Mouse (Mus musculus): ENCODE measurements around the gene Cd209g. TPM values are rescaled to one million over a fixed set of nuclear protein-coding genes. Genes with fewer than 3 reads are reported as not detected.
"Not testable (repeated sequence)": the region's sequence is repeated elsewhere in the genome, so short reads cannot be mapped to it uniquely, and the experiment has no call there.

Gene Cd209g
- under 1 TPM in 2 of 4 experiments, not detected in 2; 0.15 to 0.32 TPM for total RNA-seq (2022)

DNA sequence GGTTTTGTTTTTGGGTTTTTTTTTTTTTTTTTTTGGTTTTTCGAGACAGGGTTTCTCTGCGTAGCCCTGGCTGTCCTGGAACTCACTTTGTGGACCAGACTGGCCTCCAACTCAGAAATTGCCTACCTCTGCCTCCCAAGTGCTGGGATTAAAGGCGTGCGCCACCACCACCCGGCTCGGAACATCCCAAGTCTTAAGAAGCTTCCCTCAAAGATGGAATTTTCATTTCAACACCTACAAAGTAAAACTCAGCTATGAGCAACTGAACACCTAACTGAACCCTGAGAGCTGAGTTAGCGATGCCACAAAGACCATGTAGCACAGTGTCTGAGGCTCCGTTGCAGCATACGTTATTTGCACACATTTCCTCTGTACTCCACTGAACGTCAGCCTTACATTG, at the start of gene Cd209g:
Gene Cd209g, plus strand, starts transcription at position 301 of the 400 bp plus-strand sequence.
- DNase-seq (ENCODE audit: low spot score in 2 of 2) = no peak

GRCm38 (mm10) chr8:4087180-4087722, 46.6 kb upstream of the Cd209g start:
- DNase-seq (ENCODE audit: low spot score in 2 of 2) = not testable (repeated sequence)

- not testable (repeated sequence) for DNase-seq (ENCODE audit: low spot score in 2 of 2)
Observed at GRCm38 (mm10) chr8:4088514-4088913, 45.4 kb upstream of the Cd209g start.

DNA sequence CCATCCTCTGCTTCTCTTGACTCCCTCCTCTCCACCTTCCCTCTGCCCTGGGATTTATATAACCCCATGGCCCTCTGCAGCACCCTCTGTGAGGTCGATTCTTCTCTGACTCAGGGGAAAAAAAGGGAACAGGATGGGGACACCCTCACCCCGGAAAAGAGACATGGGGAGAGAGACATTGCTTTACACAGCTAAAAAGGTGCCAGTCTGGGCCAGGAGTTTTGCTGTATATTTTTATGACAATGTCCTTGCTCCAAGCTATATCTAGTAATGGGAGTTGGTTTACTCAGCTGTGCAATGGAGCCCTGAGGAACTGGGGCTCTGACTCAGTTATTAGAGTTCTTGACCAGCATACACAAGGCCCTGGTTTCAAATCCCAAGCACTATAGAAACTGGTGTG, 28.2 kb upstream of the Cd209g start, which contains the start of gene Cd209f:
Gene Cd209f, minus strand, starts transcription at position 101 of the 400 bp plus-strand sequence.
- not testable (repeated sequence) for DNase-seq (ENCODE audit: low spot score in 2 of 2)

DNA sequence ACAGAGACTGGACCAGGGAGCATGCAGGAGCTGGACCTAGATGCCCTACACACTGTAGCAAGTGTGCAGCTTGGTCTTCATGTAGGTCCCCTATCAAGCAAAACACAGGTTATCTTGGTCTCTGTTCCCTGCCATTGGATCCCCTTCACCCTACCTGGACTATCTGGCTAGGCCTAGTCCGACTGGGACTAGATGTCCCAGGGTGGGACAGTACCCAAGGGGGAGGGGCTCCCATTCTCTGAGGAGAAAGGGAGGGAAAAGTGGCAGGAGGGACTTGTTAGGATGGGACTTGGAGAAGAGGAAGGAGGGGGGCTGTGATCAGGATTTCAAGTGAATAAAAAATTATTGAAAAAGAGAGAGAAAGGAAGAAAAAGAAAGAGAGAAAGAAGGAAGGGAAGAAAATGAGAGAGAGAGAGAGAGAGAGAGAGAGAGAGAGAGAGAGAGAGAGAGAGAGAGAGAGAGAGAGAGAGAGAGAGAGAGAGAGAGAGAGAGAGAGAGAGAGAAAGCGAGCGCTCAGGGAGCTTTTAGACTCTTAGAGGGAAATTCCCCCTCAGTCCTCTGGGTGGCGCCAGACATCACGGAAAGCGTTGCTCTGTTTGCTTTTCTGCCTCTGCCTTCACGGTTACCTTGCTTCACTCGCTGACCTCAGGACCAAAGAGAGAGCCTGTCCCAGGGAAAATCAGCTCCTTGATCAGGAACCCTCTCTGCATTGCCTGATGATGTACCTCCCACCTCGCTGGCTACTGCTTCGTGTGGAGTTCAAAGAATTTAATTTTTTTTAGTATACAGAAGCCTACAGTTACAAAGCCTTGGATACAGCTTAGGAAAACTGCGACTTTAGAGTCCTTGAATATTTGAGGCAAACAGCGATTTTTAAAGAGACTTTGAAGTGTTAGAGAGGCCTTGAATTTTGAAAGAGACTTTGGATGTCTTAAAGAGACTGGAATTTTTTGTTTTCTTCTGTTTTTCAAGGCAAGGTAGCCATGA, 6.1 kb downstream of the Cd209g start:
- peak; percentile 32 to 51 for DNase-seq (ENCODE audit: low spot score in 2 of 2)

- no peak for DNase-seq (ENCODE audit: low spot score in 2 of 2)
Observed at GRCm38 (mm10) chr8:4141721-4142120, 7.8 kb downstream of the Cd209g start.

GRCm38 (mm10) chr8:4147272-4147671, 13.4 kb downstream of the Cd209g start:
- no peak for DNase-seq (ENCODE audit: low spot score in 2 of 2)

- no peak for DNase-seq (ENCODE audit: low spot score in 2 of 2)
Observed at GRCm38 (mm10) chr8:4154878-4155277, 21.0 kb downstream of the Cd209g start.

DNA sequence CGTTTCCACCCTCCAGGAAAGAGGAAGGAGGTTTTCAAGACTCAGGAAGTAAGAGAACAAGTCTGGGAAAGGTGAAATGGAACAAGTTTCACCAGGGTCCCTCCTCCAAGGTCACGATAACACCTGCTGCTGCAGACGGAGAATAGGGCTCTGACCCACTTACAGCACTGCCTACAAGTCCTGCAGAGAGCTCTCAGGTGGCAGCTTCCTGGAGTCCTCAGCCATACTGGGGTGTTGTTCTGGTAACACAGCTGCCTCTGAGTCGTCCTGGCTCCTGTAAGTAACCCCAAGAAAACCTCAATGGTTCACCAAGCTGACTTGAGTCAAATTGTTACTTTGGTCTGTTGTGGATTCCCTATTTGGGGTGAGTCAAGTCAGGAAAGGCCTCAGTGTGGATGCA, 28.9 kb downstream of the Cd209g start:
- no peak for DNase-seq (ENCODE audit: low spot score in 2 of 2)

DNA sequence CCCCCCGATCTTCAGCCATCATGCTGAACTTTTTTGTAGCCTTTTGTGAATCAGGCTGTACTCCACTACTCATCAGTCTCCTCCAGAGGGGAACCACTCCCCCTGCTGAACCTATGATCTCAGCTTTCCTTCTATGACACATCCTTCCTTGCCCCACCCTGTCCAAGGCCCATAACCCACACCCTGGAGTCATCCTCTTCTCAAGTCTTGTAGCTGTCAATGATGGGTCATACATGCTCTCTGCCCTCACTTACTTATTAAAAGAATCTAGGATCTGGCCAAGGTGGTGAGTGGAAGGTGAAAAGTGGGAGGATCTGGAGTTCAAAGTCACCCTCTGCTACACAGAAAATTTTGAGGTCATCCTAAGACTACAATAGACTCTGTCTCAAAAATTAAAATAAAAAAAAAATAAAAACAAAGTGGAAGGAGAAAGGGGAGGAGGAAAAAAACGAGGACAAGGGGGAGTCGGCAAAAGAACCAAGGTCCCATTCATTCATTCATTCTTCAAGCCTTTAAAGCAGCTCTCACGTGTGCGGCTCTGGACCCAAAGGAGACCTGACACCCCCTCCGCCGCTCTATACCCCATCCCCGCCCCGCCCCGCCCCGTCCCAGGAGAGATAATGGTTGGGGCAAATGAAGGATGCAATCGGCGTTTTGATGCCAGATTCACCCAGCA, 31.4 kb downstream of the Cd209g start:
- DNase-seq (ENCODE audit: low spot score in 2 of 2) = no peak

- DNase-seq (ENCODE audit: low spot score in 2 of 2) = peak; percentile 99 to 100
Observed at GRCm38 (mm10) chr8:4165852-4166751, 32.2 kb downstream of the Cd209g start, which contains the start of gene Evi5l. Gene Evi5l (plus strand): TSS chr8:4166567.

- peak in 1 of 2 experiments; percentile 56 for DNase-seq (ENCODE audit: low spot score in 2 of 2)
Observed at GRCm38 (mm10) chr8:4166881-4167525, 33.1 kb downstream of the Cd209g start.

GRCm38 (mm10) chr8:4167918-4168317, 34.0 kb downstream of the Cd209g start:
- DNase-seq (ENCODE audit: low spot score in 2 of 2) = no peak

- no peak for DNase-seq (ENCODE audit: low spot score in 2 of 2)
Observed at GRCm38 (mm10) chr8:4172486-4172885, 38.6 kb downstream of the Cd209g start.

DNA sequence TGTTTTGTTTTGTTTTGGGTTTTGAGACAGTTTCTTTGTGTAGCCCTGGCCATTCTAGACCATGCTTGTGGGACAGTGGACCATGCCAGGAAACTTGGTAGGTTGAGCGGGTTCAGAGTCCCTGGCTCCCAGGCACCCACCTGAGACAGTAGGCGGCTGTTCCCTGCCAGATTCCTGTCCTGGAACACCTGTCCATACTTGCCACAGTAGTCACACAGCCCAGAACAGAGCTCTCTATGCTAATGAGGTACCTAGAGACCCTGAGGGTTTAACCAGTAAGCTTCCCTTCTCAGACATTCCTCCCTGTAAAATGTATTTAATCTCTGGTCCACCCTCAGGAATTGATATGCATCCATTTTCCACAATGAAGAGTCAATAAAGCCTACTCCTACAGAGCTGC, 40.1 kb downstream of the Cd209g start:
- DNase-seq (ENCODE audit: low spot score in 2 of 2) = no peak

- DNase-seq (ENCODE audit: low spot score in 2 of 2) = no peak
Observed at GRCm38 (mm10) chr8:4183409-4183808, 49.5 kb downstream of the Cd209g start.

GRCm38 (mm10) chr8:4186151-4186550, 52.3 kb downstream of the Cd209g start:
- no peak for DNase-seq (ENCODE audit: low spot score in 2 of 2)
